Mouse (Mus musculus) ES-E14 (cell line): Measurements from ENCODE around the gene Sim2. TPM values are rescaled to one million over a fixed set of nuclear protein-coding genes. Genes with fewer than 3 reads are reported as not detected.

Experiments
- DNase-seq: peaks from one replicate; pipeline ENCODE4 v3.0.0-alpha.2; 2013; ENCODE audit warnings: low read depth, low spot score
- H3K27ac ChIP-seq: 2 replicates; pipeline ENCODE4 v1.5.1; 2012; ENCODE audit warnings: low read depth, mild to moderate bottlenecking, low read length, moderate library complexity, mixed read lengths; ENCODE audit not compliant: poor library complexity, insufficient read depth, severe bottlenecking
- H3K36me3 ChIP-seq: 2 replicates; pipeline ENCODE4 v1.6.1; 2012; ENCODE audit warnings: mild to moderate bottlenecking, low read length, moderate library complexity, mixed read lengths; ENCODE audit not compliant: control insufficient read depth, poor library complexity, insufficient read depth, severe bottlenecking
- H3K4me1 ChIP-seq, 2 experiments: fragments of 150-350 bp in 1 of 2; sonication (generic) in 1 of 2; 2 replicates each; pipeline ENCODE4 v1.6.1; 2012; ENCODE audit warnings: low read length in 2 of 2, mild to moderate bottlenecking in 1 of 2, mixed read lengths in 1 of 2; ENCODE audit not compliant: control insufficient read depth in 2 of 2, insufficient read depth in 2 of 2, poor library complexity in 1 of 2
- H3K4me3 ChIP-seq, 2 experiments: fragments of 150-350 bp in 1 of 2; sonication (generic) in 1 of 2; 2 replicates each; pipeline ENCODE4 v1.5.1; 2012; ENCODE audit warnings: low read length in 2 of 2, low read depth in 1 of 2, mild to moderate bottlenecking in 1 of 2, mixed read lengths in 1 of 2; ENCODE audit not compliant: insufficient read depth in 1 of 2, poor library complexity in 1 of 2, severe bottlenecking in 1 of 2
- H3K9ac ChIP-seq: 2 replicates; pipeline ENCODE4 v1.6.1; 2012; ENCODE audit warnings: low read depth, mild to moderate bottlenecking, low read length, mixed read lengths; ENCODE audit not compliant: poor library complexity, insufficient read depth, severe bottlenecking
- H3K9me3 ChIP-seq: fragments of 150-350 bp; sonication (generic); 2 replicates; pipeline ENCODE4 v1.6.1; 2012; ENCODE audit warnings: low read depth, mild to moderate bottlenecking, low read length; ENCODE audit not compliant: control insufficient read depth, insufficient read depth
- CHD2 ChIP-seq: IDR thresholded peaks from 2 replicates; pipeline ENCODE4 v1.6.1; 2014; ENCODE audit warnings: mild to moderate bottlenecking, low read depth, low read length, inconsistent platforms
- HCFC1 ChIP-seq: IDR thresholded peaks from 2 replicates; pipeline ENCODE4 v1.6.1; 2012; ENCODE audit warnings: low read length, inconsistent platforms, borderline replicate concordance; ENCODE audit not compliant: insufficient read depth
- MAFK ChIP-seq: IDR thresholded peaks from 2 replicates; pipeline ENCODE4 v1.6.1; 2014; ENCODE audit warnings: mild to moderate bottlenecking, low read depth, low read length, inconsistent platforms; ENCODE audit not compliant: insufficient read depth
- ZC3H11A ChIP-seq: IDR thresholded peaks from 2 replicates; pipeline ENCODE4 v1.6.1; 2012; ENCODE audit warnings: low read depth, mild to moderate bottlenecking, inconsistent platforms, low read length, borderline replicate concordance
- ZNF384 ChIP-seq: IDR thresholded peaks from 2 replicates; pipeline ENCODE4 v1.6.1; 2012; ENCODE audit warnings: low read depth, low read length, inconsistent platforms
- in situ Hi-C, 2 experiments: fragments of 600-800 bp; cut with MboI; formaldehyde crosslinking; loops; one replicate each; pipeline ENCODE4 v1.15.1; 2025; ENCODE audit warnings: low sequenced_read_pairs in 2 of 2, inconsistent platforms in 1 of 2; ENCODE audit not compliant: unreplicated experiment in 2 of 2
- total RNA-seq: library from RNA; depleted of rRNA; stranded (reverse); fragments of 300-350 nt; gene quantifications from 2 replicates; pipeline ENCODE4 v1.2.3, GENCODE M21; 2012; rRNA removed

Sim2 gene
- total RNA-seq, 1 experiment: 0.13 TPM

GRCm38 (mm10) chr16:94168655-94169545 lies 84.2 kb downstream of the Sim2 start:
- H3K4me3 ChIP-seq: peak overlapping the region in 1 of 2 experiments; percentile 40; a peak in 2 of 4 replicates
- no peak overlapping the region for H3K9ac ChIP-seq
- in situ Hi-C loops: no loop called here
- no peaks in the 10 kb centered on the region for H3K9me3 ChIP-seq
- peaks cover 5 to 30% of the 10 kb centered on the region in 2 experiments for H3K4me1 ChIP-seq
- DNase-seq: no peak
- TF ChIP-seq MAFK (no peak), CHD2 (peak; percentile 92), ZNF384 (peak; percentile 73; the same call in 1 of the 2 replicates), HCFC1 (no peak), ZC3H11A (no peak)
- H3K36me3 ChIP-seq: no peaks in the 10 kb centered on the region
- no peak overlapping the region for H3K27ac ChIP-seq

GRCm38 (mm10) chr16:94170218-94170617 lies 85.5 kb downstream of the Sim2 start:
- peak overlapping the region; percentile 38; the same call in 1 of the 2 replicates for H3K27ac ChIP-seq
- TF ChIP-seq MAFK (no peak), ZC3H11A (no peak), ZNF384 (no peak), CHD2 (no peak), HCFC1 (no peak)
- H3K4me1 ChIP-seq: peaks cover 5 to 19% of the 10 kb centered on the region in 2 experiments
- H3K36me3 ChIP-seq: no peaks in the 10 kb centered on the region
- H3K4me3 ChIP-seq: no peak overlapping the region
- no peaks in the 10 kb centered on the region for H3K9me3 ChIP-seq
- peak; percentile 59 for DNase-seq
- no peak overlapping the region for H3K9ac ChIP-seq
- in situ Hi-C loops: no loop called here

GRCm38 (mm10) chr16:94173361-94173760 lies 88.6 kb downstream of the Sim2 start:
- Histone ChIP-seq H3K36me3 (no peaks in the 10 kb centered on the region), H3K4me1 (peaks cover 5 to 22% of the 10 kb centered on the region in 2 experiments), H3K9ac (no peak overlapping the region), H3K9me3 (no peaks in the 10 kb centered on the region), H3K4me3 (no peak overlapping the region), H3K27ac (no peak overlapping the region)
- no peak for TF ChIP-seq MAFK
- TF ChIP-seq HCFC1: no peak
- in situ Hi-C loops: no loop called here
- no peak for DNase-seq

- H3K4me1 ChIP-seq: peaks cover 3 to 12% of the 10 kb centered on the region in 2 experiments; a peak in 2 of 4 replicates
- DNase-seq: no peak
- H3K36me3 ChIP-seq: no peaks in the 10 kb centered on the region
- TF ChIP-seq ZNF384: no peak
- no peak for TF ChIP-seq MAFK
- TF ChIP-seq HCFC1: no peak
- TF ChIP-seq CHD2: no peak
- TF ChIP-seq ZC3H11A: no peak
- H3K9me3 ChIP-seq: no peaks in the 10 kb centered on the region
- no peak overlapping the region for H3K4me3 ChIP-seq
- no peak overlapping the region for H3K27ac ChIP-seq
- in situ Hi-C loops: no loop called here
- H3K9ac ChIP-seq: no peak overlapping the region
Measured at GRCm38 (mm10) chr16:94175366-94175986, 90.7 kb downstream of the Sim2 start.

Other genes with a start within 250 kb of the Sim2 start
- 39.5 and 44.2 TPM in 2 replicates for gene Chaf1b, start 201.0 kb upstream of the Sim2 start, total RNA-seq
- 0.36 and 0.37 TPM in 2 replicates for gene Cldn14, start 76.1 kb upstream of the Sim2 start, total RNA-seq
- gene Hlcs, start 228.6 kb downstream of the Sim2 start, total RNA-seq: 5.2 and 10.1 TPM in 2 replicates
- 0.16 and 0.22 TPM in 2 replicates for gene Ripply3, start 243.5 kb downstream of the Sim2 start, total RNA-seq